Mouse (Mus musculus) layer of hippocampus, postnatal 10 days (tissue): ENCODE data around the gene Lpcat1. TPM values are rescaled to one million over a fixed set of nuclear protein-coding genes. Genes with fewer than 3 reads are reported as not detected.

Source experiments
- DNase-seq, 2 experiments: peaks; one replicate each; pipeline ENCODE4 v3.0.0; 2021; ENCODE audit warnings: low spot score in 2 of 2
- long read RNA-seq: library from polyadenylated mRNA; stranded (forward); transcript quantifications from one replicate; pipeline ENCODE4 v2.0.0, GENCODE M21; 2023
- total RNA-seq, 2 experiments: library from RNA; stranded (reverse); gene quantifications; 2 replicates each; pipeline ENCODE4 v1.2.3; 2021

Gene Lpcat1
- 10 to 100 TPM; 75.5 to 77.8 TPM for total RNA-seq
- long read RNA-seq, transcript Lpcat1-201 (14 exons, 3,675 nt), result major isoform, 46 of 62 reads
- long read RNA-seq, partial matches to known transcripts, result 3 of 62 reads
- long read RNA-seq, other reads (novel, unspliced or antisense), result 11 of 62 reads

DNA sequence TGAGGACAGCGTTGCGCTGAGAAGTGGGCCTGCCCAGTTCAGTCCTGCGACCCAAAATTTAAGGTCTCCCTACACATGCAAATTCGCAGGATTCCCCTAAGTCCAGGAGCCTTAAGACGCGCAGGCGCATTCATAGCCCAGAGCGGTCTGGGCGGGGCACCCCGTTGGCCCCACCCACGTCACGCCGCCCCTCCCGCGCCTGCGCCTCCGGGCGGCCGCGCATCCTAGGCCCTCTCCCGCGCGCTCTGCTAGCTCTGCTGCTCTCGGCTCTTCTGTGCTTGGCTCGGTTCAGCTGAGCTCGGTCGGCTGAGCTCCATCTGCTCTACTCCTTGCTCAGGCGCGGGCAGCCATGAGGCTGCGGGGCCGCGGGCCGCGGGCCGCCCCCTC is at the start of gene Lpcat1:
Gene Lpcat1 (plus strand): TSS at position 164 of the 387 bp plus-strand sequence.
- peak; percentile 85 to 93 for DNase-seq

DNA sequence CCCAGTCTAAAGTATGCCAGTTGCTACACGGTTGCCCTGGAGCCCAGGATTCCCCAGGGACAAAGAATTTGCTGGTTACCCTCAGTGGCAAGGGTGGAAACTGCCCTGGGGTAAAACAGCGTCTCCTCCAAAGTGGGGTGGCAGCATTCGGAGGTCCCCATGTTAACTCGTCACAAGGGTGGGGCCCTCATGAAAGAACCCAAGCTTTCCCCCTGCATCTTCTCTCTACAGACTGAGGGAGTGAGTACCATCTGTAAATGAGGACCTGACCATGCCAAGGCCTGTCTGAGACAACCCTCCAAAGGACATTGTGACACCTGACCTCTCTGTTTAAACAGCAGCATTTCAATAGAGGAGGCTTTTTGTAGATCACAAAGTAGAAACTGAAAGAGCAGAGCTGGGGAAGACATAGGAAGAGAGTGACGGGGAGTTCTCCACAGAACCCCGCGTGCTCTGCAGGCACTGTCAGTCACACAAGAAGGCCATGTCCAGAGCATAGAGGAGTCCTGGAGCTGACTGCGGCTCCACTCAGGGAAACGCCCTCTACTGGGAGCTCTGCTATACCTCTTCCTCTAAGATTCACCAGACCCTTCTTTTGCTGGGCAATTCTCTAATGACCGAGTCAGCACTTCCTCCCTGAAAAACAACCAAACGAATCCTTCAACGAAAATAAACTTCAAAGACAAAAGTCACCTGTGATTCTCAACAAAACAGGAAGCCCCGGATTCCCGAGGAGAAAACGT is 49.3 kb upstream of the Lpcat1 start:
- DNase-seq, result peak in 1 of 2 experiments; percentile 31

DNA sequence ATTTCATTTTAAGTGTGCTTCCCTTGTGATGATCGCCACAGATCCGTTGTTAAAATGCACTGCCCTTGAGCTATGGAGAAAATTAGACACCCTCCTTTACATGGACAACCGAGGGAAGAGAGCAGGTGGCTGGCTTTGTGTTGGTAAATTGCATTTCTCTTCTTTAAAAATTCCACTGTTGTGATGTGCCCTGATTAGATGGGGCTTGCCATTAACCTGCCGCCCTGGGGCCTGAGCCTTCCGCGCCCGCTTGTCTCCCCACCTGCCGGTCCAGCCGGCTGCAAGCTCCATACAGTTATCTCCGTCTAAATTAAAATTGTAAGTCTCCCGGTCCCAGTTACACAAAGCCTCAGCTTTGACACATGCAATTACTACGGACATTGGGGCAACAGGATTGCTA is 48.7 kb upstream of the Lpcat1 start:
- DNase-seq, result no peak

DNA sequence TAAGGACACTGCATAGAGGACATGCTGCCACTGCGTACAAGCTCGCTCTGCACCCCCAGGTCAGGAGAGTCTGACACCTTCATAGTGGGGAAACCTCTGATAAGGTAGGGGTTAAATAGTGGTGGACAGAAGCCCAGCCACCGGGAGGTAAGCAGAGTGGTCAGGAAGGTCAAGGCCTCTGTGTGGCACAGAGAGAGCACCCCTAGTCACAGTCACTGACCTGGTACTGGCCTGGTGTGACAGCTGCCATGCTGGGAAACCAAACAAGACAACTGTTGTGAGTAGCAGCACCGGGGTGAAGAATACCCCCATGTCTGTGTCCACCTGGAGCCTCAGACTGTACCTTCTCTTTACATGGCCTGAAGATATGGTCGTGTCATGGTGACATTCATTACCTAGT is 47.8 kb upstream of the Lpcat1 start:
- no peak for DNase-seq

DNA sequence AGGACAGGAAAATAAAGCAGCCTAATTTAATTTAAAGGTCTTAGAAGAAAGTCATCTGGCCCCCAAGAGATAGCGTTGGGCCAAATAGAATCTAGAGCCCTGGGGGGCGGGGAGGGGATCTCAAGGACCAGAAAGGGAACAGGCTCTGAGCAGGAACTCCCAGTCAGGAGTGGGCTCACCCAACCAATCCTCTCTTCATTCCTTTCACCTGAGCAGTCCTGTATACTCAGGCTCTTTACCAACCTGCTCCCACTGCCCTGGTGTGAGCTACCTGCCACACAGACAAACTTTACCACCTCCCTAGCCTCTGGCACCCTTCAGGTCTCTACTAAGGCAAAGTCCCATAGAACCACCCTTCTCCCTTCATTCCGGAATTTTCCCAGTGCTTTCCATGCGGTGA is 44.0 kb upstream of the Lpcat1 start:
- no peak for DNase-seq

DNA sequence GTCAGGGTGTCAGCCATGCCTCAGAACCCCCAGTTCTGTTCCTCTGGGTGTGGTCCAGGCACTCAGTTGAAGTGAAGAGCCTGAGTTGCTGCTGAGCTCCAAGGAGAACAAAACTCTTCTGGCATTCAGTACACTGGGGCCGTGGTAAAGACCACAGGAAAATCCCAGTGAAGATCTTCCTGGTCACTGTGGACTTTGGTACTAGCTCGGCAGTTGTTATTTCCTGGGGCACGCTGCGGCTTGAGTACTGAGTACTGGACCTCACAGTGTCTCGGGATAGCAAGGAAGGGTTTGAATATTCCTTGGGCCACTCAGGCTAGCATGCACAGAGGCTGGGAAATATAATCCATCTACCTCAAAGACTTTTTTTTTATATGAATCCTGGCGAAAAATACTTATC is 42.0 kb upstream of the Lpcat1 start:
- DNase-seq, result no peak

DNA sequence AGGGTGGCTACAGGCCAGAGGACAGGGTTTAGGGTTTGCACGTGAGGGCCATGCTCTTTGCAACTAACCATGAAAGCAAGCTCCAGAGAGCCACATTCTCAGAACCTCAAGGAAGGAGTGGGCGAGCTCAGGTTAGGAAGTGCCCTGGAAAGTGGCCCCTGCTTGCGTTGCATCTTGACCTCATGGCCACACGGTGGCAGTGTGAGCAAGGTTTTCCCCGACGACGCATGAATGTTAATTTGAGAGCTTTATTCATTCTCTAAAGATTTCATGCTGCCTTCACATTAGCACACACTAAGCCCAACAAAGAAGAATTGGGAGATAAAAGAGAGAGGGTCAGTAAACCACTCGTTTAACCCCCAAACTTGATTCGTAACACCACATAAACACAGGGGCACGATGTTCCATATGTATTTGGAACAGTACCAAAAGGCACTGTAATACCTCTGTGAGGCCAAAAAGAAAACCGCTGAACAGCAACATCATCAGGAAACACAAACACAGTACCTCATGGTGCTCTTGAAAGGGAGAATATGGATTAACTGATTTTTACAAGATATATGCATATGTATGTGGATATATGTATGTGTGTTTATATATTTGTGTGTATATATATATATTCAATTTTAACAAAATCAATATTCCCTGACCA is 41.0 kb upstream of the Lpcat1 start:
- peak; percentile 80 to 86 for DNase-seq

DNA sequence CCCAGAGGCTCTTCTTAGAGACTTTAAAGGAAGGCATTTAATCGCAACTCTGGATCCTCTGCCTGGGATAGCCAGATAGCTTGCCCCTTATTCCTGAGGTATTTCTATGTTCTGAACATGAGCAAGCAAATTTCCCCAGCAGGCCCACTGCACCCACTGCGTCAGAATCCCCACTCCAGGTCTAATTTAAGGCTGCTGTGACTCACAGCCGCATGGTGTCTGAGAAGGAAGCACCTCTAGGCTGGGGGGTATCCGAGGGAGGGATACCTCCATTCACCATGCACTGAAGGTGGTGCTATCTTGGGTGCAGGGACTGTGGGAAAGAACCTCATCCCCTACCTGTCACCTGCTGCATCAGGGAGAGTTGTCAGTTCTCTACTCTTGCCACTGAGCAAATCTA is 40.4 kb upstream of the Lpcat1 start:
- DNase-seq, result no peak

DNA sequence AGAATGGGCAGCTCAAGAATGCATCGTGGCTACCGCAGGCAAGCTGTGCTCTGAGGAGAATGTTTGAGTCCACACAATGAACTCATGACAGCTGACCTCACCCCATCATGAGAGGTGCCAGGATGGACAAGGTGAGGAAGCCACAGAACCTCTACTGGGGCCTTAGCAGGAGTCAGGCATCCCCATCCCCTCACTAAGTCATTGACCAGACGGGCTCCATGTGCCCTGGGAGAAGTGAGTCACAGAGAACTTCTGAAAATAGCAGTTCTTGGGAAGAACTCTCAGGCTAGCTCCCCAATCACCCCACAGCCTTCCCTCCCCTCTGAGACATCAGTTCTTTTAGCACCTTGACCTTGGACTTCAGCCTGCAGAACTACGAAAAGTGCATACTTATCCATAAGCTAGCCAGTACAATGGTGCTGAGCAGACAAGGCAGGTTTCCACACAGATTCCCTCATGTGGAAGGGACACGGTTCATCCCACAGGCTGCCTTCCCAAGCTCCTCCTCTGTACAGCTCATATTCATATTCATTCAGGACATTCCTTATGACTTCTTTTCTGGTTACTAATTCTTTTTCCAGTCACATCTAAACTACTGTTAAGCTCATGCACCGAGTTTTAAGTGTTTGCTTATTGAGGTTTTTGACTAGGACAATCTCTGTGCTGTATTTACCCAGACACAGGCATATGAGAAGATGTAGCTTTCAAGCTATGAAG is 37.2 kb upstream of the Lpcat1 start:
- DNase-seq, result no peak

DNA sequence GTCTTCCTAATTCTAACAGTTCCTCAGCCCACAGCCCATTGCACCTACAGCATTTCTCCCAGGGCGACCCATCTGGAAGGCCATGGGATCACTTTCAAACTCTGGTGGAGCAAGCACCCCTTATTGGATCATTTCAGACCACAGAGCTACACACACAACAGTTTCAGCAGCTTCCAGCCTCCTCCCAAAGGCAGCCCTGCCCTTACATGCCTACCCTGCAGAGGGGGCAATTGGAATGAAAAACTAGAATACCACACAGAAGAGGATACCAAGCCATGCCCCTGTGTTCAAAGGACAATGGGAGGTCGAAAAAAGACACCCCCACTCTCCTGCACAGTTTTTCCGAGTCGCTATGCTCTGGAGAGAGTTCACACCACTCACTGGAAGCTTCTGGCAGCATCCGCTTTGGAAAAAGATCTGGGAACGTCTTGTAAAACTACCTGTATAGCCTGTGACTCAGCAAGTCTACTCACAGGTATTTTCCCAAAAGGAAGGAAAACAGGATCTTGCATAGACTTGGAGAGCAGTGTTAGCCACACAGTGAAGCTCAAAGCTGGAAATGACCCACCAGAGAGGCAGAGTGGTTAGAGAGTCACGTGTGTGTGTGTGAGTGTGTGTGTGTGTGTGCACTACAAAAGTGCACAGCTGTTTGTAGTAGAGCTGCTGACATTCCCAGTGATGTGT is 34.4 kb upstream of the Lpcat1 start:
- DNase-seq, result no peak

DNA sequence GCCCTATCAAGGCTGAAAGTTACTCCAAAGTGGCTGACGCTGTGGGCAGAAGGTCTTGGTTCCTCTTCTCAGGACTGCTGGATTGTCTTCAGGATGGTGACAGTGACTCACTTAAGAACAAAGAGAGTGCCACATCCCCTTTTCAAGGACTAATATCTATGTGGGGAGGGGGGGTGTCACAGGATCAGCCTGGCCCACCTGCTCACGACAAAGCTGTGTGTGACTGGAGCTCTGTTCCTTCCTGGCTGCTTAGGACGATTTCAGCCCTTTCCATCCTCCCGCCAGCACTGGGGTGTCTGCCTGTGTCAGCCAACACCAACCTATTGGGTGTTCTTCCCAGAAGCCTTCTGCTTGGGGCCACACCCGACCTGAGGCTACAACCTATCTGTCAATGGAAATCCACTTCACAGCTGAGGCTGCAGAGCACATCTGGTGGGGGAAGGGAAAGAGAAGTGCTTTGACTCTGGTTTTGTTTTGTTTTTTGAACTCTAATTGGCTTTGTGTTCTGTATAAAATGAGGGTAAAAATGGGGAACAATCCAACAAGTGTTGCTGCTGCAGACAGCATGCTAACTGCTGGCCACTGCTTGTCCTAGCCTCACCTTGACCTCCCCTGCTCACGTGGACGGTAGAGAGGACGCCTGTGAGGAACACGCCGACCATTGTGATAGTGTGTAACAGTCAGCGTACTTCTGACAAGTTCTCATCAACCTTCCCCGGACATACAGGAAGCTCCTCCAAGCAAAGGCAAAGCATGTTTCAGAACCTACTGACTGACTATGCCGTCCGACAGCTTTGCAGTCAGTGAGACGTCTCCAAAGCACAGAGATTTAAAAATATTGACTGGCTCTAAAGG is 33.1 kb upstream of the Lpcat1 start:
- DNase-seq, result no peak

DNA sequence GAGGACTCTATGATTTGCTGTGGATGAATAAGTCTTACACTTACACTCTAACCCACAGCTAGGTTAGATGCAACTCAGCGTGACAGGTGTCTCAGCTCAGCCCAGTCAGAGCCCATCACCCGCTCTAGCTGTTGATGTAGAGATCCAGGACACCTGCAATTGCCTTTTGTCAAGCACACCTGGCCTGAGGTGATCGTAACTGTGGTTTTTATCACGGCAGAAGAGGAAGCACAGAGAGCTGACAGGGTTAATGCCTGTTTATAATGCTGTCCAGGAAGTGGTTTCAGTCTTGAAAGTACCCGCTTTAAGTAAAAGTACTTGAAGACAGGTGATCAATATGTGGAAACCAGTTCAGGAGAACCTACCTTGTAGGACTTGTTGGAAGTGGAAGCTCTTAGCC is 32.3 kb upstream of the Lpcat1 start:
- DNase-seq, result no peak

DNA sequence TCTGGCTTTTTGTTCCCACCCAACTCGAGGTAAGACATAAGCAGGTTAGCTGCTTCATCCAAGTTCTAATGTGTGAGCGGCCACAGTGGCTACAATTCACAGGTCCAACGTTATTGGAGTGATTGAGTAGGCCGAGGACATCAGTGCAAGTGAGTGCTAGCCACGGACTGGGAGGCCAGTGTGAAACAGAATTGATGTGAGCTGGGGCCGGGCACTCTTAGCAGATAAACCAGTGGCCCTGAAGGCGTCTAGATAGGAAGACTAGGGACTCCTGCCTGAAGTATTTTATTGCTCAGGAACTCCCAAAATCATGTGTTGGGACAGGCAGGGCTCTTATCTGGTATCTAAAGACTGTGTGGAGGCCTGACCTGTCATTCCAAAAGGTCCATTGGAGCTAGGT is 31.3 kb upstream of the Lpcat1 start:
- DNase-seq, result no peak

DNA sequence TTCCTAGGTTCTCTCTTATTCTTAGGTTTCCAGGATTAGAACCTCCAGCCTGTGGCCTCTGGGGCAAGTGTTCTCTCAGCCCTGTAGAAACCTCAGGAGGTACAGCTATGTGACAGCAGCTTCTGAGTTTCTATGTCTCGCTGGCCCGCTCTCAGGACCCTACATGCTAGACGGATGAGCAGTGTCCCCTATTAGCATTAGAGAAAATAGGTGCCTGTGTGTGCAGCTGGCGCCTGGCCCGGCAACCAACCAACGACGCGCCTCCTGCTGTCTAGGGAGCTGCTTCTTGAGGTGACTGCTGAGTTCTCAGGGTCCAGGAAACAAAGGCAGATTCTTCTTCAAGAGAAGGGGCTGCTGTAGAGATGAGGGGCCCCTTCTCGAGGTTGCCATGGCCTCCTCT is 27.9 kb upstream of the Lpcat1 start:
- no peak for DNase-seq

DNA sequence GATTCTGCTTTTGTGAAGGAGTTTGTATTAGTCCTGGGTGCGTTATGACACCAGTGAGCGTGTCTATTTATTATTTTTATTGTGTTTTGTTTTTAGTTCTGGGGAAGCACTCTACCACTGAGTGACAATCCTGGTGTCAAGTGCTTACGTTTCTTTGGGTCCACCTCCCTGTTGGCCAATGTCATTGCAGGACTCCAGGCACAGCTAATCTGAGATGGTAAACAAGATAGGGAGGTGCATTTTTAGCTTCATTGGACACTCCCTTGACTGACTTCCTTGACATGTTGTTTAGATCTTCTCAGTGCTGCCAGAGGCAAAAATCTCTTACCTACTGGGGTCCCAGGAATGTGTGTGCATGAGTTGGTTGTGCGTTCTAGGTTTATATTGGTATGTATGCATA is 26.0 kb upstream of the Lpcat1 start:
- DNase-seq, result no peak

DNA sequence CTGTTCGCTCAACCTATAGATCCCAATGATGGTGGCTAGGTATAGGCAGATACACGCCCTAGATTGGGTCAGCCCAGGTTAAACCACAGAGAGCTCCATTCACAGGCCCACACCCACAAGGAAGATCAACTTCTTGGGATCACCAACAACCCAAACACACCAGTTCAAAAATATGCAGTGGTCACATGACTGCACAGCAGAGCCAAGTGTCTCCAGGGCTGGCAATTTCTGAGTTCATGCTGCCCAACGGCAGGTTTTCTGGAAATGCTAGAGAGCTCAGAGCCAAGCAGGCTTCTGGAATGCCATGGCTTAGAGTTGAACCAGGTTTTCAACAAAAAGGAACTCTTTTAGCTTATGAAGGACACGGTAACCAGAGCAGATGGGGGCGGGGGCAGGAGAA is 25.3 kb upstream of the Lpcat1 start:
- no peak for DNase-seq

DNA sequence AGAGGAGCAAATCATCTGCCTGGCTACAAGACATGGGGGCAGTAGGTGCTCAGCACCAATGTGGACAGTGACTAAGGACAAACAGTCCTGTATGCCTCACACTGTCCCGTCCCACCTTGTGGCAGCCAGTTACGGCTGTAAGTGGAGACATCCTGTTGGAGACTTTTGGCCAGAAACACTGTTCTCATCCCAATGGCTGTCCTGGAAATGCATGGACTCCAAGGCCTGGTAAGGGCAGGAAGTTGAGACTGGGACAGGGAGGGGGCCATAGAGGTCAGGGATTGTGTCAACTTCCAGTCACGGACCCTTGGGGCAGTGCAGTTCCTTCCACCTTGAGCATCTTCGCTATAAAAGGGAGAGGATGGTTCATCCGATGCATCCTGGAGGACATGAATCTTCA is 24.6 kb upstream of the Lpcat1 start:
- DNase-seq, result no peak

DNA sequence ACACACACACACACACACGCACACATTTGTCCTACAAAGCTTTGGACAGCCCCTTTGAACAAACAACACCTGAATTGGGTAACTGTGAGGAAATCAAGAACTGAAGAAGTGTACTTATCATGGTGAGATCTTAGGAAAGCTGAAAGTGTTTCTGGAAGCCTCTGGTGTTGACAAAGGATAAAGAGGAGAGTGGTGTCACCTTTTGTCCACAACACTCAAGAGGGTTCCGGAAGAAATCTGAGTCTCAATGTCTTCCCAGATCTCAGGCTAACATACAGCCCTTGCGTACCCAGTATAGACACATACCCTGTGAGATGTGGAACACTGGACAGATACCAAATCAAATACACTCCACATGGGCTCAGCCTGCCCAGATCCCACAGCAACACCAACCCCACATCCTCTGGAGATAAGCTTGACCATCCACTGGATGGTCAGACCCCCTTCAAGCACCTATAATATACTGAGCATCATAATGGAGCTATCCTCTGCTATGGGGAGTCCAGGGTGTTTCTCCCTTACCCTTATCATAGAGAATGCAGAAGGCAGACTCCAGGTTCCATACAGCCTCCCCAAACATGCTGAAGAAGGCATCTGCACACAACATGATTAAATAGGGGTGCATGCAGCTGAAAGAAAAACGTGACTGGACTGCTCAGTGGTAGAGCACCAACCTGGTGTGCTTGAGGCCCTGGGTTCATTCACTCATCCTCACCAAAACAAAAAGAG is 23.7 kb upstream of the Lpcat1 start:
- no peak for DNase-seq

DNA sequence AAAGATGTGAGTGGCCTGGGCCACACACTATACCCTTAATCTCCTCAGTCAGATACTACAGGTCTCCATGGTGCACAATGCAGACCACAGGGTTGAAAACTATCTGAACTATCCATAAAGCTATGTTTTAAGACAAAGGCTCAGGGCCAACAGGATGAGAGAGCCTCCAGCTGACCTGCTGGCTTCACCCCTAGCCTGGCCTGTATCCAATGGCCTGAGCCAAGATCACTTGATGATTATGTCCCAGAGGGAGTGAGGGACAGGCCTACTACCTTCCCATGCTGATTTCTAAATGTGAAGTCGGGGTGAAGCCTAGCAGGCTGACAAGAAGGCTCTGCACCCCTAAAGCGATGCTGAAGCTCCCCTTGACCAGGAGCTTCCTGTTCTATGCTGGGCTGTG is 21.9 kb upstream of the Lpcat1 start:
- DNase-seq, result no peak

DNA sequence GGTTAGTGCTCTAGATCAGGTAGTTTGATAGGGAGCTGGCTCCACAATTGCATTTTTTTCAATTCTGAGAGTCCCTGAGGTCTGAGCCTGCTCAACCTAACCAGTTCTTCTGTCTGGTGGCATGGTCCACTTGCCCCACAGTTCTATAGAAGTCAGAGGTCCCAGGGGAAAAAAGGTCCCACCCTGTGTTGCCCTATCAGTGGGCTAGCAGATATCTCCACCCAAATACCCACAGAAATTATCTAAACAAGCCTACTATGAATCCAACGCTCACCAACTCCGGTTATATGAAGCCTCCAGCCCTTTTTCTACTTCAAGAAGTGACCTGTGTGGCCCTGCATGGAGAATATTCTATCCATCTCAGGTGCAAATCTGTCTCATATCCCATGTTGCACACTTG is 20.9 kb upstream of the Lpcat1 start:
- no peak for DNase-seq
